23 mouse cellular contexts compared by ENCODE assay signal in genomic region chr3:122438143-122438825, GRCm38 (mm10).
A peak's percentile ranks its signal among the peaks of the same experiment; 100 is the strongest.
DNase-seq lines count a peak whose midpoint lies in the region; ATAC-seq and TF ChIP-seq lines count a peak whose summit lies in the region.
"Had no signal": no experiment of that assay in that cellular context is flagged by ENCODE, and none has a peak within 500 bp of the region (broad histone marks: within the 10 kb centered on the region; RNA-seq: fewer than 3 reads in every experiment).

No protein-coding gene starts in this region.

- H3K4me1 ChIP-seq in limb, embryonic 14.5 days (ENCODE audit: control insufficient read depth, insufficient read depth, low read length), result no peaks in the 10 kb centered on the region
- peaks cover 15% of the 10 kb centered on the region for H3K4me1 ChIP-seq in limb, embryonic 10.5 days
- H3K4me1 ChIP-seq in midbrain, embryonic 11.5 days (ENCODE audit: control insufficient read depth, insufficient read depth, low read length), result peaks cover 20% of the 10 kb centered on the region
- no peaks in the 10 kb centered on the region for H3K4me1 ChIP-seq in midbrain, embryonic 14.5 days (ENCODE audit: control insufficient read depth, insufficient read depth, low read length)
- peaks cover 43% of the 10 kb centered on the region for H3K4me1 ChIP-seq in hindbrain, embryonic 10.5 days (replicated peaks)
- H3K4me1 ChIP-seq in liver, postnatal 0 days (ENCODE audit: insufficient read depth), result peaks cover 7% of the 10 kb centered on the region
- H3K4me1 ChIP-seq: heart, embryonic 15.5 days had no signal

- no peaks in the 10 kb centered on the region for H3K27me3 ChIP-seq in limb, embryonic 14.5 days (ENCODE audit: control insufficient read depth, insufficient read depth, low read length)
- no peaks in the 10 kb centered on the region for H3K27me3 ChIP-seq in limb, embryonic 10.5 days (ENCODE audit: low read depth, poor library complexity, severe bottlenecking)
- no peaks in the 10 kb centered on the region for H3K27me3 ChIP-seq in midbrain, embryonic 11.5 days (ENCODE audit: control insufficient read depth, insufficient read depth, low read length)
- H3K27me3 ChIP-seq in midbrain, embryonic 14.5 days (ENCODE audit: control insufficient read depth, insufficient read depth, low read length), result no peaks in the 10 kb centered on the region
- no peaks in the 10 kb centered on the region for H3K27me3 ChIP-seq in myocyte (ENCODE audit: control insufficient read depth, insufficient read depth, insufficient read length)
- H3K27me3 ChIP-seq in hindbrain, embryonic 10.5 days (ENCODE audit: insufficient read depth, poor library complexity, severe bottlenecking), result no peaks in the 10 kb centered on the region
- no peaks in the 10 kb centered on the region for H3K27me3 ChIP-seq in liver, postnatal 0 days (ENCODE audit: insufficient read depth, low read length)
- H3K27me3 ChIP-seq: embryonic facial prominence, embryonic 13.5 days; forebrain, embryonic 12.5 days; heart, embryonic 15.5 days; Patski had no signal

- H3K4me2 ChIP-seq in limb, embryonic 14.5 days (replicated peaks; ENCODE audit: low read depth, low read length, severe bottlenecking), result no peak overlapping the region
- no peak overlapping the region for H3K4me2 ChIP-seq in midbrain, embryonic 11.5 days
- no peak overlapping the region for H3K4me2 ChIP-seq in midbrain, embryonic 14.5 days (ENCODE audit: low read length)
- H3K4me2 ChIP-seq in myocyte (ENCODE audit: low read depth), result peak overlapping the region; percentile 56
- H3K4me2 ChIP-seq in liver, postnatal 0 days (ENCODE audit: low read depth, low read length), result no peak overlapping the region
- H3K4me2 ChIP-seq: embryonic facial prominence, embryonic 13.5 days; forebrain, embryonic 12.5 days; heart, embryonic 11.5 days; heart, embryonic 15.5 days; hindbrain, embryonic 14.5 days had no signal

- H3K36me3 ChIP-seq in limb, embryonic 14.5 days (ENCODE audit: control insufficient read depth, insufficient read depth, low read length), result no peaks in the 10 kb centered on the region
- no peaks in the 10 kb centered on the region for H3K36me3 ChIP-seq in limb, embryonic 10.5 days
- no peaks in the 10 kb centered on the region for H3K36me3 ChIP-seq in midbrain, embryonic 11.5 days (ENCODE audit: control insufficient read depth, insufficient read depth, low read length)
- H3K36me3 ChIP-seq in midbrain, embryonic 14.5 days (ENCODE audit: control insufficient read depth, insufficient read depth, low read length), result no peaks in the 10 kb centered on the region
- H3K36me3 ChIP-seq in myocyte (ENCODE audit: control insufficient read depth, insufficient read depth), result peaks cover 3% of the 10 kb centered on the region
- H3K36me3 ChIP-seq in hindbrain, embryonic 10.5 days, result peaks cover 3% of the 10 kb centered on the region; the same call in 1 of the 2 replicates
- H3K36me3 ChIP-seq in liver, postnatal 0 days (replicated peaks; ENCODE audit: insufficient read depth, low read length), result no peaks in the 10 kb centered on the region
- H3K36me3 ChIP-seq: embryonic facial prominence, embryonic 13.5 days; forebrain, embryonic 12.5 days; heart, embryonic 15.5 days had no signal

- TF ChIP-seq CTCF in liver, postnatal 0 days (IDR thresholded peaks at IDR 0.05; ENCODE audit: low read depth), result no peak

- 70% methylated on average over 7 of the region's 7 CpGs for WGBS in limb, embryonic 14.5 days
- 78% methylated on average over 7 of the region's 7 CpGs for WGBS in limb, embryonic 10.5 days
- 56% methylated on average over 7 of the region's 7 CpGs for WGBS in midbrain, embryonic 11.5 days
- WGBS in midbrain, embryonic 14.5 days, result 34% methylated on average over 7 of the region's 7 CpGs
- WGBS in hindbrain, embryonic 10.5 days, result 75% methylated on average over 7 of the region's 7 CpGs
- WGBS in liver, postnatal 0 days (ENCODE audit: insufficient replicate concordance), result 61% methylated on average over 7 of the region's 7 CpGs

- no peak overlapping the region for H3K9ac ChIP-seq in limb, embryonic 14.5 days (ENCODE audit: low read depth, low read length, severe bottlenecking)
- no peak overlapping the region for H3K9ac ChIP-seq in midbrain, embryonic 11.5 days (ENCODE audit: low read length)
- H3K9ac ChIP-seq in midbrain, embryonic 14.5 days (replicated peaks; ENCODE audit: low read length), result no peak overlapping the region
- no peak overlapping the region for H3K9ac ChIP-seq in liver, postnatal 0 days (replicated peaks)
- H3K9ac ChIP-seq: embryonic facial prominence, embryonic 13.5 days; forebrain, embryonic 12.5 days; heart, embryonic 15.5 days; hindbrain, embryonic 14.5 days had no signal

- peaks cover 82% of the 10 kb centered on the region for H3K79me2 ChIP-seq in myocyte (ENCODE audit: control insufficient read depth, insufficient read depth)

- H3K4me3 ChIP-seq in limb, embryonic 14.5 days (replicated peaks; ENCODE audit: low read length), result no peak overlapping the region
- H3K4me3 ChIP-seq in limb, embryonic 10.5 days, result no peak overlapping the region
- no peak overlapping the region for H3K4me3 ChIP-seq in midbrain, embryonic 11.5 days (ENCODE audit: low read depth, low read length)
- no peak overlapping the region for H3K4me3 ChIP-seq in midbrain, embryonic 14.5 days (replicated peaks; ENCODE audit: low read depth, low read length)
- no peak overlapping the region for H3K4me3 ChIP-seq in myocyte
- H3K4me3 ChIP-seq in hindbrain, embryonic 10.5 days, result no peak overlapping the region
- H3K4me3 ChIP-seq in liver, postnatal 0 days (ENCODE audit: low read depth, low read length), result no peak overlapping the region
- H3K4me3 ChIP-seq: embryonic facial prominence, embryonic 13.5 days; forebrain, embryonic 12.5 days; heart, adult 2 months; heart, embryonic 15.5 days had no signal

- no peak for TF ChIP-seq EP300 in liver, postnatal 0 days (IDR thresholded peaks at IDR 0.05; ENCODE audit: low read depth)

- H3K9me3 ChIP-seq in limb, embryonic 14.5 days (ENCODE audit: control insufficient read depth, low read length), result no peaks in the 10 kb centered on the region
- H3K9me3 ChIP-seq in limb, embryonic 10.5 days (replicated peaks), result no peaks in the 10 kb centered on the region
- no peaks in the 10 kb centered on the region for H3K9me3 ChIP-seq in midbrain, embryonic 11.5 days (ENCODE audit: control insufficient read depth, low read length)
- H3K9me3 ChIP-seq in midbrain, embryonic 14.5 days (ENCODE audit: control insufficient read depth, low read length), result no peaks in the 10 kb centered on the region
- H3K9me3 ChIP-seq in hindbrain, embryonic 10.5 days, result no peaks in the 10 kb centered on the region
- no peaks in the 10 kb centered on the region for H3K9me3 ChIP-seq in liver, postnatal 0 days (ENCODE audit: low read length)
- H3K9me3 ChIP-seq: embryonic facial prominence, embryonic 13.5 days; forebrain, embryonic 12.5 days; heart, embryonic 15.5 days had no signal

- peak; percentile 30; the same call in 1 of the 2 replicates for ATAC-seq in limb, embryonic 14.5 days (ENCODE audit: low FRiP score, low read depth)
- peak; percentile 31; the same call in 1 of the 2 replicates for ATAC-seq in midbrain, embryonic 11.5 days (ENCODE audit: low FRiP score)
- no peak for ATAC-seq in midbrain, embryonic 14.5 days (ENCODE audit: low FRiP score, low TSS enrichment)
- ATAC-seq in liver, postnatal 0 days, result no peak
- ATAC-seq: activated CD4-positive, CD25-positive, alpha-beta regulatory T cell, adult 4 months; forebrain, embryonic 16.5 days; Patski had no signal

- TF ChIP-seq POLR2A in limb, embryonic 14.5 days (IDR thresholded peaks at IDR 0.05; ENCODE audit: borderline replicate concordance, extremely low read depth, insufficient read depth, insufficient read length), result no peak
- TF ChIP-seq POLR2A in myocyte (IDR thresholded peaks at IDR 0.05; ENCODE audit: insufficient read length, low read depth), result no peak

- H3ac ChIP-seq in myocyte (ENCODE audit: control insufficient read depth, insufficient read length), result no peak overlapping the region

- H3K27ac ChIP-seq in limb, embryonic 14.5 days (replicated peaks; ENCODE audit: low read depth, low read length), result no peak overlapping the region
- H3K27ac ChIP-seq in limb, embryonic 10.5 days, result no peak overlapping the region
- no peak overlapping the region for H3K27ac ChIP-seq in midbrain, embryonic 11.5 days (ENCODE audit: low read depth, low read length)
- no peak overlapping the region for H3K27ac ChIP-seq in midbrain, embryonic 14.5 days (replicated peaks; ENCODE audit: low read depth, low read length)
- H3K27ac ChIP-seq in hindbrain, embryonic 10.5 days, result no peak overlapping the region
- H3K27ac ChIP-seq in liver, postnatal 0 days (ENCODE audit: low read depth), result no peak overlapping the region
- H3K27ac ChIP-seq: embryonic facial prominence, embryonic 13.5 days; forebrain, embryonic 12.5 days; heart, adult 2 months; heart, embryonic 15.5 days; hindbrain, embryonic 14.5 days had no signal

- DNase-seq in limb, embryonic 14.5 days (ENCODE audit: low spot score), result no peak
- DNase-seq in limb, embryonic 10.5 days (ENCODE audit: low spot score), result no peak
- DNase-seq in midbrain, embryonic 11.5 days (ENCODE audit: low spot score, missing footprints), result no peak
- DNase-seq in midbrain, embryonic 14.5 days, result no peak
- peak; percentile 72 for DNase-seq in Muller cell, postnatal 12 days (ENCODE audit: inconsistent ontology term)
- no peak for DNase-seq in hindbrain, embryonic 10.5 days (ENCODE audit: low spot score)
- DNase-seq in liver, postnatal 0 days, result no peak
- DNase-seq: adrenal gland, postnatal 14 days; cerebellum, adult 11-12 months; cerebellum, adult 9-11 months; cerebellum, postnatal 36 days; gastrocnemius, postnatal 10 days; heart, adult 2 months; heart, postnatal 14 days had no signal

TF ChIP-seq in myocyte, 11 proteins besides CTCF, POLR2A, EP300 and RAD21:
- TF ChIP-seq MAX (IDR thresholded peaks at IDR 0.05; ENCODE audit: low read depth), result no peak
- 0 out of 2 replicates have a peak, but pooled peaks have one; percentile 8 for TF ChIP-seq CEBPB (IDR thresholded peaks at IDR 0.05; ENCODE audit: insufficient read depth, poor library complexity, severe bottlenecking)
- peak; percentile 90 to 92 (median 92) for TF ChIP-seq MYOD1 (IDR thresholded peaks at IDR 0.05; ENCODE audit: control insufficient read depth in 1 of 3, insufficient read length in 2 of 3, low read depth in 2 of 3)
- no peak for TF ChIP-seq E2F4 (IDR thresholded peaks at IDR 0.05; ENCODE audit: insufficient read depth)
- no peak for TF ChIP-seq POLR2AphosphoS2 (IDR thresholded peaks at IDR 0.05; ENCODE audit: insufficient read length, low read depth)
- TF ChIP-seq TCF3 (IDR thresholded peaks at IDR 0.05; ENCODE audit: insufficient read length, low read depth), result no peak
- TF ChIP-seq SRF (IDR thresholded peaks at IDR 0.05; ENCODE audit: control insufficient read depth, insufficient read length, low read depth), result no peak
- TF ChIP-seq MYOG (IDR thresholded peaks at IDR 0.05; ENCODE audit: control insufficient read depth in 1 of 3, insufficient read depth in 1 of 3, insufficient read length in 2 of 3, low read depth in 2 of 3), result peak in 1 of 3 experiments; percentile 76
- no peak for TF ChIP-seq REST (IDR thresholded peaks at IDR 0.05; ENCODE audit: insufficient read depth, insufficient read length)
- peak; percentile 28 for TF ChIP-seq TCF12 (IDR thresholded peaks at IDR 0.05; ENCODE audit: insufficient read depth, poor library complexity, severe bottlenecking)
- no peak for TF ChIP-seq USF1 (IDR thresholded peaks at IDR 0.05; ENCODE audit: low read depth)

Comparison
In these comparisons a context has a peak if more than half of its experiments do, and no peak if none do; other contexts are left out.
1. ATAC-seq: peak in limb, embryonic 14.5 days (single experiment) and midbrain, embryonic 11.5 days (single experiment); none in midbrain, embryonic 14.5 days (single experiment) and liver, postnatal 0 days (single experiment).